Mouse (Mus musculus) spleen, postnatal 10 days (tissue): ENCODE data around the gene Fut7.

Experiments used
- DNase-seq, 2 experiments: peaks; one replicate each; pipeline ENCODE4 v3.0.0; 2021 to 2022; ENCODE audit warnings: low spot score in 2 of 2

Fut7 gene

GRCm38 (mm10) chr2:25457022-25457896, 34.2 kb downstream of the Fut7 start:
- DNase-seq, result no peak

GRCm38 (mm10) chr2:25458911-25459310, 35.8 kb downstream of the Fut7 start:
- DNase-seq, result no peak

GRCm38 (mm10) chr2:25460135-25460534, 37.1 kb downstream of the Fut7 start:
- DNase-seq, result peak; percentile 28 to 36

- DNase-seq, result peak; percentile 82 to 92
Measured at GRCm38 (mm10) chr2:25460551-25461309, 37.7 kb downstream of the Fut7 start, which contains the start of gene Paxx. Gene Paxx (minus strand): TSS chr2:25461094.

- no peak for DNase-seq
Measured at GRCm38 (mm10) chr2:25461407-25461806, 38.3 kb downstream of the Fut7 start.

- no peak for DNase-seq
Measured at GRCm38 (mm10) chr2:25463630-25464029, 40.6 kb downstream of the Fut7 start.

GRCm38 (mm10) chr2:25465256-25465655, 42.2 kb downstream of the Fut7 start:
- no peak for DNase-seq

GRCm38 (mm10) chr2:25465816-25466635, 43.0 kb downstream of the Fut7 start:
- DNase-seq, result peak in 1 of 2 experiments; percentile 73

GRCm38 (mm10) chr2:25467606-25468303, 44.7 kb downstream of the Fut7 start:
- DNase-seq, result no peak

- DNase-seq, result no peak
Measured at GRCm38 (mm10) chr2:25468962-25469915, 46.2 kb downstream of the Fut7 start.

- DNase-seq, result no peak
Measured at GRCm38 (mm10) chr2:25469969-25470368, 46.9 kb downstream of the Fut7 start, which contains the start of gene Ptgds. Gene Ptgds (minus strand): TSS chr2:25470046.

- DNase-seq, result no peak
Measured at GRCm38 (mm10) chr2:25472550-25472949, 49.5 kb downstream of the Fut7 start.
